Mouse (Mus musculus) C2C12 (cell line): Measurements from ENCODE around the gene Hmces. TPM values are rescaled to one million over a fixed set of nuclear protein-coding genes. Genes with fewer than 3 reads are reported as not detected.
A peak's percentile ranks its signal among the peaks of the same experiment; 100 is the strongest.

Experiments
- H3K27me3 ChIP-seq: one replicate; pipeline ENCODE4 v1.6.1; 2011; ENCODE audit not compliant: control insufficient read depth, insufficient read depth, insufficient read length
- H3K36me3 ChIP-seq: one replicate; pipeline ENCODE4 v1.6.1; 2011; ENCODE audit not compliant: control insufficient read depth, insufficient read depth
- H3K4me3 ChIP-seq: one replicate; pipeline ENCODE4 v1.5.1; 2011; ENCODE audit warnings: mild to moderate bottlenecking, control low read depth; ENCODE audit not compliant: poor library complexity, insufficient read depth, severe bottlenecking
- H3K79me2 ChIP-seq: one replicate; pipeline ENCODE4 v1.6.1; 2011; ENCODE audit not compliant: control insufficient read depth, insufficient read depth
- H3K79me3 ChIP-seq: one replicate; pipeline ENCODE4 v1.6.1; 2011; ENCODE audit warnings: low read depth, control low read depth
- H3ac ChIP-seq: one replicate; pipeline ENCODE3; 2011; ENCODE audit warnings: low read depth; ENCODE audit not compliant: control insufficient read depth, insufficient read length
- CEBPB ChIP-seq: IDR thresholded peaks from one replicate; pipeline ENCODE4 v1.6.1; 2011; ENCODE audit warnings: low read depth, mild to moderate bottlenecking, control low read depth, moderate library complexity
- CTCF ChIP-seq: IDR thresholded peaks from one replicate; pipeline ENCODE4 v1.5.1; 2011; ENCODE audit not compliant: control insufficient read depth, insufficient read depth, insufficient read length
- FOSL1 ChIP-seq: IDR thresholded peaks from one replicate; pipeline ENCODE4 v1.8.0; 2011; ENCODE audit warnings: mild to moderate bottlenecking, low read length; ENCODE audit not compliant: poor library complexity, insufficient read depth, severe bottlenecking
- MAX ChIP-seq: IDR thresholded peaks from one replicate; pipeline ENCODE4 v1.6.1; 2011; ENCODE audit warnings: mild to moderate bottlenecking, control low read depth
- MYOD1 ChIP-seq: IDR thresholded peaks from one replicate; pipeline ENCODE4 v1.6.1; 2011; ENCODE audit warnings: low read depth; ENCODE audit not compliant: control insufficient read depth, insufficient read length
- MYOG ChIP-seq: IDR thresholded peaks from one replicate; pipeline ENCODE4 v1.6.1; 2011; ENCODE audit not compliant: control insufficient read depth, insufficient read length; ENCODE audit errors: extremely low read depth
- USF1 ChIP-seq: IDR thresholded peaks from one replicate; pipeline ENCODE4 v1.6.1; 2011; ENCODE audit warnings: low read depth, mild to moderate bottlenecking, control low read depth, moderate library complexity
- microRNA-seq: library from miRNA; unstranded; fragments of <30 nt; microRNA quantifications from one replicate; pipeline ENCODE4, GENCODE M21; 2019; ENCODE audit warnings: borderline microRNAs expressed
- polyA plus RNA-seq: library from polyadenylated mRNA; unstranded; fragments of >200 nt; fragmentation: generic; extraction: Trizol; gene quantifications from one replicate; pipeline ENCODE4 v1.2.1, GENCODE M21; 2012; ENCODE audit warnings: missing spikeins

Gene Hmces
- polyA plus RNA-seq, 1 experiment: 43.5 TPM

DNA sequence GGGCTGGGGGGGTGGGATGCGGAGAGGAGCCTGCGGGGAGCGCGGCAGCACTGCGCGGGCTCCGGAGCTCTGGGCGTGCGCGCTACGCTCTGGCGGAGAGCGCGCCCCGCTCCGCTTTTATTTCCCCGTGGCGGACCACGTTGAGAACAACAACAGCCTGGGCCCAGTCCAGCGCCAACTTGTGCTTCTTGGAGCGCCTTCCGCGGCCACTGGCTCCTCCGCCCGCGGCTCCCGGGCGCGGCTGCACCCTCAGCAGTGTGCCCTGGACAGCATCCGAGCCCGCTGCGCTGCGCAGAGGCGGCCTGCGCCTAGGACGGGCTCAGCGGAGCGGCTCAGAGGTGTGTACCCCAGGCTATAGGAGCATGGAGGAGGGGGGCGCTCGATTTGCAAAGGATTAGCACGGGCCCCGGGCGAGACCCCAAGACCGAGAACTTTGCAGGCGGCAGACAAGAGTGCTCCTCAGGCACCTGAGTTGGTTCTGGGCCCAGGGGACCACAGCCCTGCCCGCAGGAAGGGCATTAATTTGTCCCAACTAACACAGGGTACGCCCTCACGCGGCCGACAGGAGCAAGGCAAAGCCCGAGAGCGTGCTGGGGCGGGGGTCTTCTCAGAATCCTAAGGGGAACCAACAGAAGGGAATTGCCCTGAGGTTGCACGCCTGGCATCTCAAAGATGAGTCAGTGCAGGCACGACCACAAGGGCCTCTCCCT, 68.0 kb downstream of the Hmces start, which contains the start of gene H1fx:
H1fx (minus strand) TSS at position 91 of the 710 bp plus-strand sequence.
- TF ChIP-seq MAX (no peak), CTCF (no peak), USF1 (no peak), FOSL1 (no peak), CEBPB (no peak), MYOG (no peak), MYOD1 (no peak)
- peaks cover 21% of the 10 kb centered on the region for H3K36me3 ChIP-seq

GRCm38 (mm10) chr6:87982506-87982905, 68.8 kb downstream of the Hmces start:
- TF ChIP-seq FOSL1 (no peak), MAX (no peak), MYOD1 (no peak), MYOG (no peak)
- Histone ChIP-seq H3K4me3 (no peak overlapping the region), H3K36me3 (peaks cover 23% of the 10 kb centered on the region)

More for the DNA sequence above, 68.0 kb downstream of the Hmces start, which contains the start of gene H1fx:
- H3ac ChIP-seq: peak within 1 kb of the TSS; percentile 93
- H3K4me3 ChIP-seq: peak within 1 kb of the TSS; percentile 68
- H3K79me3 ChIP-seq: peaks cover 1% of the 10 kb centered on the region
- H3K27me3 ChIP-seq: no peaks in the 10 kb centered on the region
- H3K79me2 ChIP-seq: peaks cover 21% of the 10 kb centered on the region

More at GRCm38 (mm10) chr6:87982506-87982905, 68.8 kb downstream of the Hmces start:
- Histone ChIP-seq H3K79me2 (peaks cover 21% of the 10 kb centered on the region), H3K79me3 (peaks cover 1% of the 10 kb centered on the region), H3K27me3 (no peaks in the 10 kb centered on the region), H3ac (no peak overlapping the region)

Small RNA genes lying within 50 kb of the gene (microRNA-seq; reads per million reads assigned to microRNA genes)
- 0.68 reads per million, percentile 14 among the genes with 10 or more reads in this experiment for gene Gm47286

Other genes with a start within 250 kb of the Hmces start
- gene Aplf, start 241.7 kb upstream of the Hmces start, polyA plus RNA-seq: 5.8 TPM
- 0.05 TPM for gene Efcc1, start 183.1 kb upstream of the Hmces start, polyA plus RNA-seq
- not detected for gene Gp9, start 135.9 kb upstream of the Hmces start, polyA plus RNA-seq
- 8.3 TPM for gene Rab43, start 101.8 kb upstream of the Hmces start, polyA plus RNA-seq
- gene Gm45140, start 78.1 kb upstream of the Hmces start, polyA plus RNA-seq: 2.3 TPM
- gene Isy1, start 75.1 kb upstream of the Hmces start, polyA plus RNA-seq: 44.4 TPM
- 353 TPM for gene Cnbp, start 62.8 kb upstream of the Hmces start, polyA plus RNA-seq
- 115 TPM for gene Copg1, start 26.1 kb upstream of the Hmces start, polyA plus RNA-seq
- gene H1fx, start 67.7 kb downstream of the Hmces start, polyA plus RNA-seq: 58.5 TPM
- gene Rab7, start 131.3 kb downstream of the Hmces start, polyA plus RNA-seq: 197 TPM
- 181 TPM for gene Rpn1, start 170.5 kb downstream of the Hmces start, polyA plus RNA-seq